10 mouse cellular contexts compared by ENCODE assay signal in genomic region chr2:103872277-103872636, GRCm38 (mm10).
DNase-seq lines count a peak whose midpoint lies in the region; ATAC-seq lines count a peak whose summit lies in the region.
"Had no signal": no experiment of that assay in that cellular context is flagged by ENCODE, and none has a peak within 500 bp of the region (broad histone marks: within the 10 kb centered on the region; RNA-seq: fewer than 3 reads in every experiment).

No protein-coding gene starts in this region.

- H3K27ac ChIP-seq in hindbrain, embryonic 11.5 days (ENCODE audit: low read depth, low read length): no peak overlapping the region
- no peak overlapping the region for H3K27ac ChIP-seq in hindbrain, embryonic 16.5 days (ENCODE audit: low read depth, low read length)
- H3K27ac ChIP-seq in neural tube, embryonic 12.5 days: no peak overlapping the region
- H3K27ac ChIP-seq in liver, embryonic 13.5 days: peak overlapping the region; percentile 83
- H3K27ac ChIP-seq in neural tube, embryonic 14.5 days (ENCODE audit: low read depth, low read length): no peak overlapping the region
- H3K27ac ChIP-seq: heart, embryonic 13.5 days; kidney, embryonic 15.5 days had no signal

- intact Hi-C loops in gastrocnemius, postnatal 14 days (cut with DNase I; ENCODE audit: low total_unique reads): no loop called here

- H3K9me3 ChIP-seq in hindbrain, embryonic 11.5 days (ENCODE audit: control insufficient read depth, low read length): no peaks in the 10 kb centered on the region
- no peaks in the 10 kb centered on the region for H3K9me3 ChIP-seq in hindbrain, embryonic 16.5 days (ENCODE audit: control insufficient read depth, low read length)
- no peaks in the 10 kb centered on the region for H3K9me3 ChIP-seq in neural tube, embryonic 12.5 days
- no peaks in the 10 kb centered on the region for H3K9me3 ChIP-seq in liver, embryonic 13.5 days (replicated peaks)
- H3K9me3 ChIP-seq in neural tube, embryonic 14.5 days (ENCODE audit: control insufficient read depth, low read length): no peaks in the 10 kb centered on the region
- H3K9me3 ChIP-seq: heart, embryonic 13.5 days; kidney, embryonic 15.5 days had no signal

- DNase-seq in hindbrain, embryonic 11.5 days (ENCODE audit: low spot score): no peak
- no peak for DNase-seq in neural tube, embryonic 10.5 days (ENCODE audit: extremely low spot score, low spot score)
- DNase-seq in liver, embryonic 13.5 days: no peak
- no peak for DNase-seq in gastrocnemius, postnatal 14 days
- DNase-seq in frontal cortex, postnatal 10 days (ENCODE audit: low spot score in 2 of 2): no peak

- no peaks in the 10 kb centered on the region for H3K27me3 ChIP-seq in hindbrain, embryonic 11.5 days (ENCODE audit: control insufficient read depth, insufficient read depth, low read length)
- no peaks in the 10 kb centered on the region for H3K27me3 ChIP-seq in hindbrain, embryonic 16.5 days (replicated peaks; ENCODE audit: control insufficient read depth, insufficient read depth, low read length)
- H3K27me3 ChIP-seq in neural tube, embryonic 12.5 days (replicated peaks): no peaks in the 10 kb centered on the region
- H3K27me3 ChIP-seq in liver, embryonic 13.5 days: 0 out of 2 replicates have a peak, but pooled peaks cover 3% of the 10 kb centered on the region
- H3K27me3 ChIP-seq in neural tube, embryonic 14.5 days (ENCODE audit: control insufficient read depth, insufficient read depth, low read length): no peaks in the 10 kb centered on the region
- H3K27me3 ChIP-seq: kidney, embryonic 15.5 days had no signal

- no peak overlapping the region for H3K4me2 ChIP-seq in hindbrain, embryonic 11.5 days (replicated peaks; ENCODE audit: low read depth, low read length)
- no peak overlapping the region for H3K4me2 ChIP-seq in hindbrain, embryonic 16.5 days (ENCODE audit: low read length)
- H3K4me2 ChIP-seq in neural tube, embryonic 12.5 days (replicated peaks): no peak overlapping the region
- H3K4me2 ChIP-seq in liver, embryonic 13.5 days: peak overlapping the region; percentile 15; the same call in 1 of the 2 replicates
- H3K4me2 ChIP-seq in neural tube, embryonic 14.5 days (ENCODE audit: low read depth, low read length): no peak overlapping the region
- H3K4me2 ChIP-seq: heart, embryonic 13.5 days; kidney, embryonic 15.5 days had no signal

- no peaks in the 10 kb centered on the region for H3K4me1 ChIP-seq in hindbrain, embryonic 11.5 days (replicated peaks; ENCODE audit: control insufficient read depth, insufficient read depth, low read length)
- no peaks in the 10 kb centered on the region; the same call in 1 of the 2 replicates for H3K4me1 ChIP-seq in hindbrain, embryonic 16.5 days (ENCODE audit: control insufficient read depth, insufficient read depth, low read depth, low read length)
- no peaks in the 10 kb centered on the region for H3K4me1 ChIP-seq in neural tube, embryonic 12.5 days
- peaks cover 68% of the 10 kb centered on the region for H3K4me1 ChIP-seq in liver, embryonic 13.5 days (replicated peaks)
- H3K4me1 ChIP-seq in neural tube, embryonic 14.5 days (ENCODE audit: control insufficient read depth, insufficient read depth, low read length): no peaks in the 10 kb centered on the region
- H3K4me1 ChIP-seq: heart, embryonic 13.5 days had no signal

- no peaks in the 10 kb centered on the region for H3K36me3 ChIP-seq in hindbrain, embryonic 11.5 days (ENCODE audit: control insufficient read depth, insufficient read depth, low read length)
- H3K36me3 ChIP-seq in hindbrain, embryonic 16.5 days (ENCODE audit: control insufficient read depth, insufficient read depth, low read length): no peaks in the 10 kb centered on the region
- H3K36me3 ChIP-seq in neural tube, embryonic 12.5 days: no peaks in the 10 kb centered on the region
- no peaks in the 10 kb centered on the region for H3K36me3 ChIP-seq in liver, embryonic 13.5 days
- H3K36me3 ChIP-seq in neural tube, embryonic 14.5 days (ENCODE audit: control insufficient read depth, insufficient read depth, low read length): no peaks in the 10 kb centered on the region
- H3K36me3 ChIP-seq: heart, embryonic 13.5 days; kidney, embryonic 15.5 days had no signal

- H3K9ac ChIP-seq in hindbrain, embryonic 11.5 days (ENCODE audit: low read depth, low read length): no peak overlapping the region
- H3K9ac ChIP-seq in hindbrain, embryonic 16.5 days (ENCODE audit: low read depth, low read length): no peak overlapping the region
- no peak overlapping the region for H3K9ac ChIP-seq in neural tube, embryonic 12.5 days
- H3K9ac ChIP-seq in liver, embryonic 13.5 days: peak overlapping the region; percentile 50; the same call in 1 of the 2 replicates
- H3K9ac ChIP-seq in neural tube, embryonic 14.5 days (replicated peaks; ENCODE audit: low read depth, low read length): no peak overlapping the region
- H3K9ac ChIP-seq: heart, embryonic 13.5 days; kidney, embryonic 15.5 days had no signal

- H3K4me3 ChIP-seq in hindbrain, embryonic 11.5 days (ENCODE audit: low read depth, low read length): no peak overlapping the region
- no peak overlapping the region for H3K4me3 ChIP-seq in hindbrain, embryonic 16.5 days (ENCODE audit: low read length)
- H3K4me3 ChIP-seq in neural tube, embryonic 12.5 days: no peak overlapping the region
- no peak overlapping the region for H3K4me3 ChIP-seq in liver, embryonic 13.5 days (replicated peaks)
- H3K4me3 ChIP-seq in neural tube, embryonic 14.5 days (ENCODE audit: low read depth, low read length): no peak overlapping the region
- H3K4me3 ChIP-seq: heart, embryonic 13.5 days; kidney, embryonic 15.5 days had no signal

- 66% methylated on average over 3 of the region's 3 CpGs for WGBS in hindbrain, embryonic 11.5 days
- 62% methylated on average over 3 of the region's 3 CpGs for WGBS in hindbrain, embryonic 16.5 days
- 73% methylated on average over 3 of the region's 3 CpGs for WGBS in neural tube, embryonic 12.5 days
- WGBS in liver, embryonic 13.5 days (ENCODE audit: insufficient replicate concordance): 49% methylated on average over 3 of the region's 3 CpGs
- WGBS in neural tube, embryonic 14.5 days: 50% methylated on average over 3 of the region's 3 CpGs

- peak; percentile 38 for ATAC-seq in hindbrain, embryonic 11.5 days (ENCODE audit: low FRiP score)
- ATAC-seq in hindbrain, embryonic 16.5 days: no peak; the same call in 1 of the 2 replicates
- peak; percentile 43 for ATAC-seq in neural tube, embryonic 12.5 days (ENCODE audit: low FRiP score, low read depth)
- ATAC-seq in liver, embryonic 13.5 days (ENCODE audit: low read depth): peak; percentile 13; the same call in 1 of the 2 replicates
- ATAC-seq in neural tube, embryonic 14.5 days (ENCODE audit: low read depth): peak; percentile 28; the same call in 1 of the 2 replicates
